Mouse (Mus musculus) lung, adult 2 months (tissue): ENCODE measurements around the gene Glrx3.

ENCODE experiments used
- CTCF ChIP-seq: fragments of 200-500 bp; IDR thresholded peaks from 2 replicates; pipeline ENCODE4 v1.5.1; 2011; ENCODE audit warnings: mild to moderate bottlenecking, low read length, control low read depth; ENCODE audit not compliant: insufficient read depth
- POLR2A ChIP-seq: fragments of 200-500 bp; IDR thresholded peaks from 2 replicates; pipeline ENCODE4 v1.6.1; 2011; ENCODE audit warnings: low read depth, mild to moderate bottlenecking, control low read depth, low read length, borderline replicate concordance; ENCODE audit errors: extremely low read depth

- TF ChIP-seq CTCF (no peak), POLR2A (no peak)
Measured at GRCm38 (mm10) chr7:137420550-137420949, 16.9 kb upstream of the Glrx3 start.
